Mouse (Mus musculus) spleen, adult 2 months (tissue): ENCODE results near the gene Fam167b. TPM values are rescaled to one million over a fixed set of nuclear protein-coding genes. Genes with fewer than 3 reads are reported as not detected.
A peak's percentile ranks its signal among the peaks of the same experiment; 100 is the strongest.
"Not testable (repeated sequence)": the region's sequence is repeated elsewhere in the genome, so short reads cannot be mapped to it uniquely, and the experiment has no call there.

Experiments
- DNase-seq, 2 experiments: peaks; one replicate each; pipeline versions ENCODE4 v3.0.0 to v3.0.0-alpha.2; 2012 to 2021; ENCODE audit warnings: low spot score in 2 of 2, low read depth in 1 of 2
- H3K27ac ChIP-seq: fragments of 200-500 bp; 2 replicates; pipeline ENCODE4 v1.5.1; 2012; ENCODE audit warnings: low read length, inconsistent platforms; ENCODE audit not compliant: insufficient read depth
- H3K27me3 ChIP-seq: fragments of 200-500 bp; 2 replicates; pipeline ENCODE4 v1.6.1; 2012; ENCODE audit warnings: mild to moderate bottlenecking, moderate library complexity, low read length, inconsistent platforms; ENCODE audit not compliant: control insufficient read depth, insufficient read depth
- H3K36me3 ChIP-seq: fragments of 200-500 bp; 2 replicates; pipeline ENCODE4 v1.6.1; 2012; ENCODE audit warnings: mild to moderate bottlenecking, low read length, inconsistent platforms; ENCODE audit not compliant: control insufficient read depth, insufficient read depth
- H3K4me1 ChIP-seq: fragments of 200-500 bp; 2 replicates; pipeline ENCODE4 v1.6.1; 2011; ENCODE audit warnings: inconsistent platforms; ENCODE audit not compliant: control insufficient read depth, insufficient read depth, insufficient read length
- H3K4me3 ChIP-seq: fragments of 200-500 bp; 2 replicates; pipeline ENCODE4 v1.5.1; 2011; ENCODE audit warnings: mild to moderate bottlenecking, inconsistent platforms; ENCODE audit not compliant: insufficient read depth, insufficient read length; ENCODE audit errors: extremely low read depth
- CTCF ChIP-seq: fragments of 200-500 bp; IDR thresholded peaks from 2 replicates; pipeline ENCODE4 v1.5.1; 2011; ENCODE audit warnings: mild to moderate bottlenecking, inconsistent platforms; ENCODE audit not compliant: insufficient read depth, insufficient read length, insufficient replicate concordance; ENCODE audit errors: extremely low read depth
- POLR2A ChIP-seq: fragments of 200-500 bp; IDR thresholded peaks from 2 replicates; pipeline ENCODE4 v1.6.1; 2011; ENCODE audit warnings: low read depth, low read length, inconsistent platforms
- WGBS: fragments of 180-500 bp; shearing (Covaris S2); methylation state at CpG from one replicate; pipeline ENCODE4 v1.1.7; 2018; 5-methylcytosine and 5-hydroxymethylcytosine counted together
- polyA plus RNA-seq: library from polyadenylated mRNA; depleted of rRNA; stranded (reverse); fragments of >200 nt; gene quantifications from 2 replicates; pipeline ENCODE4 v1.2.3, GENCODE M21; 2012

Gene Fam167b
- polyA plus RNA-seq, 1 experiment: 10.9 TPM

GRCm38 (mm10) chr4:129556532-129557223 is 21.7 kb downstream of the Fam167b start:
- DNase-seq: peak; percentile 50 to 86
- H3K4me3 ChIP-seq: peak overlapping the region; percentile 69
- TF ChIP-seq POLR2A (peak; percentile 53), CTCF (no peak)

DNA sequence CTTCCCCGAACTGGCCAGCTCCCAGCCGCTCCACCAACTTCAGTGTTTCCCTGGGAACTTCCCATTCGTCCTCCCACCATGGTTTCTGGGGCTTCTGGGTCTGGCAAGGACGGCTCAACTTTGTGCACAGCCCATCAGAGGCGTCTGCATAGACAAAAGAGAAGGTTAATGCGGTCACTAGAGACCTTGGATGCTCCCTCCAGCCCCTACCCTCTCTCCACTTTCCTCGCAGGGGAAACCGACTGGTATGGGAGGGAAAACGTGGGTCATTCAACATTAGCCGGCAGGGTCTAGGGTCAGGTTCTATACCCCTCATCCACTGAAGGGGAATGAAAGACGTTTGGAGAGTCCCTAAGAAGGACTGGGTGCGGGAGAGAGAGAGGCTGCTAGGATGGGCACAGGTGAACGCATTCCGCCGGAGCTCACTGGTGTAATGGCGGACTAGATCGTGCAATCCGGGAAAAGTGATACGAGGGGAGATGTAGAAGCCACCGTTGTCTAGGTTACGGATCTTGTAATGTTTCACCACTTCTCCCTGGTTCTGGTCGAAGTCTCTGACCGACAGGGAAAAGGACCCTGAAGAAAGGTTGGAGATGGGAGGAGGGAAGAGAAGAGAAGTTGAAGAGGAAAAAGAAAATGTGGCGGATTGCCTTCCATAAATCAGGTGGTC is 22.4 kb downstream of the Fam167b start:
- Histone ChIP-seq H3K36me3 (0 out of 2 replicates have a peak, but pooled peaks cover 1% of the 10 kb centered on the region), H3K27ac (no peak overlapping the region), H3K4me1 (peaks cover 24% of the 10 kb centered on the region; the same call in 1 of the 2 replicates), H3K27me3 (no peaks in the 10 kb centered on the region), H3K4me3 (peak overlapping the region; percentile 69)
- WGBS: 13% methylated on average over 24 of the region's 24 CpGs
- DNase-seq: no peak
- TF ChIP-seq POLR2A: no peak
- no peak for TF ChIP-seq CTCF

More at GRCm38 (mm10) chr4:129556532-129557223, 21.7 kb downstream of the Fam167b start:
- H3K27ac ChIP-seq: peak overlapping the region; percentile 60
- no peaks in the 10 kb centered on the region for H3K36me3 ChIP-seq
- 9% methylated on average over 32 of the region's 33 CpGs for WGBS
- H3K4me1 ChIP-seq: peaks cover 24% of the 10 kb centered on the region; the same call in 1 of the 2 replicates
- no peaks in the 10 kb centered on the region for H3K27me3 ChIP-seq

DNA sequence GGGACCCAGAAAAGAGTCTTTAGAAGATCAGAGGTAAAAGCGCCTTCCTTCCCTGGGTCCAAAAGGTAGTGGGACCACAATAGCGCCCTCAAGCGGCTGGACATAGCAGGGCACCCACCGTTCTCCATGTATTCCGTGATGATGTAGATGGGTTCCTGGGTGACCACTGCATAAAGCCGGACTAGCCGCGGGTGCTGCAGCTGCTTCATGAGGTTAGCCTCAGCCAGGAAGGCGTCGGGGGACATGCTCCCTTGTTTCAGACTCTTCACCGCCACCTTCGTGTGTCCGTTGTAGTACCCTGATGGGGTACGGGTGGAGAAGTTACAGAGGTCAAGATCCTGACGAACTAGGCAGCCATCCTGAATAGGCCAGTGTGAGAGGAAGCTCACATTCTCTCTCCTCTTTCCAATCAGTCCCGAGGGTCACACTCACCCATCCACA is 22.9 kb downstream of the Fam167b start:
- DNase-seq: peak in 1 of 2 experiments; percentile 27
- Histone ChIP-seq H3K27ac (no peak overlapping the region), H3K4me3 (peak overlapping the region; percentile 69; the same call in 1 of the 2 replicates), H3K36me3 (0 out of 2 replicates have a peak, but pooled peaks cover 1% of the 10 kb centered on the region), H3K4me1 (peaks cover 24% of the 10 kb centered on the region; the same call in 1 of the 2 replicates), H3K27me3 (no peaks in the 10 kb centered on the region)
- 33% methylated on average over 16 of the region's 16 CpGs for WGBS
- TF ChIP-seq CTCF (peak; percentile 37; the same call in 1 of the 2 replicates), POLR2A (no peak)

GRCm38 (mm10) chr4:129554512-129554911 is 23.8 kb downstream of the Fam167b start:
- not testable (repeated sequence) for H3K4me3 ChIP-seq, DNase-seq, H3K27ac ChIP-seq, H3K36me3 ChIP-seq, H3K27me3 ChIP-seq
- peaks cover 24% of the 10 kb centered on the region; the same call in 1 of the 2 replicates for H3K4me1 ChIP-seq
- WGBS: 86% methylated on average over 4 of the region's 6 CpGs

DNA sequence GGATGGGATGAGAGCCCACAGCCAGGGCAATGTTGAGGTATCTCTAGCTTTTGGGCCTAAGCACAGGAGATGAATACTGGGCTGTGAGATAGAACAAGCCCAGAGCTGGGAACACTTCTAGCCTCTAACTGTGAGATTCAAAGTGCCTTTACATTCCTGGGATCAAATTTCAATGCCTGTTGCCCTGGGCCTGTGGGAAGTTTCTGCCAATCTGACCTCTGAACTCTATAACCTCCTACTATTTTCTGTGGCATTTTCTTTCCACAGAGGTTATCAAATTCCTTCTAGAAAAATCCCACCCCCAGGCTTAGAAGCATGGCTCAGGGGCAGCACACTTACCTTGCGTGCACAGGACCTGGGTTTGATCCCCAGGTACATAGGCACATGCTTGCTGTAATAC is 28.1 kb downstream of the Fam167b start:
- 86% methylated on average over 1 of the region's 1 CpGs for WGBS
- TF ChIP-seq POLR2A (no peak), CTCF (no peak)
- 0 out of 2 replicates have a peak, but pooled peaks cover 3% of the 10 kb centered on the region for H3K36me3 ChIP-seq

DNA sequence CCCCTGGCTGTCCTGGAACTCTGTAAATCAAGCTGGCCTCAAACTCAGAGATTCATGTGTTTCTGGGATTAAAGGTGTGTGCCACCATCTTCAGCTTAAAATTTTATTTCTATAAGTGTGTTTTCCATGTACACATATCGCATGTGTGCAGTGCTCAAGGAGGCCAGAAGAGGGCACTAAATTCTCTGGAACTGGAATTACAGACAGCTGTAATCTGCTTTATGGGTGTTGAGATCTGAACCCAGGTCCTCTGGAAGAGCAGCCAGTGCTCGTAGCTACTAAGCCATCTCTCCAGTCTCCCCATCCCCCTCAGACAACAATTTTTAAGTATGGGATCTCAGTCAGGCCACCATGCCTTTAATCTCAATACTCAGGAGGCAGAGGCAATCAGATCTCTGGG is 29.0 kb downstream of the Fam167b start:
- Histone ChIP-seq H3K4me1 (no peaks in the 10 kb centered on the region), H3K27me3 (no peaks in the 10 kb centered on the region), H3K27ac (no peak overlapping the region), H3K36me3 (0 out of 2 replicates have a peak, but pooled peaks cover 3% of the 10 kb centered on the region), H3K4me3 (no peak overlapping the region)
- TF ChIP-seq POLR2A (no peak), CTCF (no peak)
- WGBS: 86% methylated on average over 2 of the region's 2 CpGs
- DNase-seq: peak in 1 of 2 experiments; percentile 59

More for the DNA sequence above, 28.1 kb downstream of the Fam167b start:
- H3K27ac ChIP-seq: no peak overlapping the region
- no peaks in the 10 kb centered on the region for H3K4me1 ChIP-seq
- H3K4me3 ChIP-seq: no peak overlapping the region
- no peak for DNase-seq
- no peaks in the 10 kb centered on the region for H3K27me3 ChIP-seq

GRCm38 (mm10) chr4:129547631-129548030 is 30.7 kb downstream of the Fam167b start:
- H3K4me1 ChIP-seq, H3K36me3 ChIP-seq, H3K4me3 ChIP-seq, DNase-seq, H3K27ac ChIP-seq, H3K27me3 ChIP-seq: not testable (repeated sequence)
- 71% methylated on average over 4 of the region's 4 CpGs for WGBS
